Mouse (Mus musculus) cerebellum, adult 2 months (tissue): ENCODE results near the gene Erf. TPM values are rescaled to one million over a fixed set of nuclear protein-coding genes. Genes with fewer than 3 reads are reported as not detected.

ENCODE experiments used
- DNase-seq, 2 experiments: peaks; one replicate each; pipeline ENCODE4 v3.0.0; 2021
- H3K27ac ChIP-seq: fragments of 200-500 bp; 2 replicates; pipeline ENCODE4 v1.5.1; 2012; ENCODE audit warnings: low read length, control low read depth, inconsistent platforms; ENCODE audit not compliant: insufficient read depth
- H3K27me3 ChIP-seq: fragments of 200-500 bp; 2 replicates; pipeline ENCODE4 v1.6.1; 2012; ENCODE audit warnings: inconsistent platforms, mild to moderate bottlenecking, low read length, moderate library complexity; ENCODE audit not compliant: control insufficient read depth, insufficient read depth
- H3K4me1 ChIP-seq: fragments of 200-500 bp; 2 replicates; pipeline ENCODE4 v1.6.1; 2011; ENCODE audit warnings: low read length; ENCODE audit not compliant: control insufficient read depth, insufficient read depth
- H3K4me3 ChIP-seq: fragments of 200-500 bp; replicated peaks from 2 replicates; pipeline ENCODE3; 2011; ENCODE audit warnings: mild to moderate bottlenecking, low read depth, low read length, control low read depth; ENCODE audit not compliant: insufficient read depth
- CTCF ChIP-seq: fragments of 200-500 bp; IDR thresholded peaks from 2 replicates; pipeline ENCODE4 v1.5.1; 2011; ENCODE audit warnings: low read depth, mild to moderate bottlenecking, control low read depth, low read length, moderate library complexity, borderline replicate concordance; ENCODE audit not compliant: insufficient read depth
- POLR2A ChIP-seq: fragments of 200-500 bp; IDR thresholded peaks from 2 replicates; pipeline ENCODE4 v1.6.1; 2011; ENCODE audit warnings: low read length, control low read depth, borderline replicate concordance; ENCODE audit not compliant: insufficient read depth
- WGBS: fragments of 180-500 bp; shearing (Covaris S2); methylation state at CpG from one replicate; pipeline ENCODE4 v1.1.7; 2018; 5-methylcytosine and 5-hydroxymethylcytosine counted together
- polyA plus RNA-seq: library from polyadenylated mRNA; depleted of rRNA; stranded (reverse); fragments of >200 nt; gene quantifications from 2 replicates; pipeline ENCODE4 v1.2.3, GENCODE M21; 2012

The Erf gene
- polyA plus RNA-seq, 1 experiment = 14.3 TPM

DNA sequence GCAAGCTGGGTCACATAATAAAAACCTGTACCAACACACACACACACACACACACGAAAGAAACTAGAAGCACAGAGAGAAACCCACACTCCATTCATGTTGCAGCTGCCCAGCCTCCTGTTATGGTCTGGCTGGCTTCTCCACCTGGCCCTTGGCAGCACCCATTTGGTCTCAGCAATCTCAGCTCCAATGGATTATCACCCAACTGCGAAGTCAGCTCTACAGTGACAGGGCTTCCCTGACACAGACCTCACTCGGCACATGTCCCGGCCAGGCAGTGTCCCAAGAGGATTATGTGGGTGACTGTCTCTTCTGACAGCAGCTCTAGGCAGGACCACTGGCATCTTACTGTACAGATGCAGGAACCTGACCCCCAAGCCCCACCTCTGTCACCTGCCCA is 40.1 kb downstream of the Erf start:
- H3K4me3 ChIP-seq = no peak overlapping the region
- no peak for DNase-seq
- WGBS = 48% methylated on average over 4 of the region's 4 CpGs
- H3K27me3 ChIP-seq = no peaks in the 10 kb centered on the region
- no peak overlapping the region for H3K27ac ChIP-seq
- TF ChIP-seq POLR2A = no peak
- TF ChIP-seq CTCF = no peak
- no peaks in the 10 kb centered on the region; the same call in 1 of the 2 replicates for H3K4me1 ChIP-seq

DNA sequence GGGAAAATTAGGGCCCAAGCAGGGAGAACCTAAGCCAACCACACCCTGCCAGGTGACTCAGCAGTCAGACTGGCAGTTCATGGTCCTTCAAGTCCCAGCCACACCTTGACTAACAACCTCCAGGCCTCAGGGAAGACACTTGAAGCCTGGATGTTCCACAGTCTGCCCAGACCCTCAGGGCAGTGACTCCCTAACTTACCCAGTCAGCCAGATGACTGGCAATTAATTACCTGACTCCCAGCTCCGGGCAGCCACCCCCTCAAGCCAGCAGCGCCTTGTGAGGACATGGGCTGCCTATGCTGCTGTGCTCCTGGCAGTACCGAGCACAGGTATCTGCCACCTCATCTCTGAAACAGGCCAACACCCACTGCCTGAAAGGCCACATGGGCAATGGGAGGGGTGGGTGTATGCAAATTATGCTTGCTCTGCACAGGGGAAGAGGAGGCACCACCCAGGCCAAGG is 41.4 kb downstream of the Erf start:
- WGBS = 74% methylated on average over 3 of the region's 3 CpGs
- Histone ChIP-seq H3K4me1 (no peaks in the 10 kb centered on the region; the same call in 1 of the 2 replicates), H3K27me3 (no peaks in the 10 kb centered on the region), H3K4me3 (no peak overlapping the region), H3K27ac (no peak overlapping the region)
- no peak for DNase-seq
- no peak for TF ChIP-seq POLR2A
- TF ChIP-seq CTCF = no peak

DNA sequence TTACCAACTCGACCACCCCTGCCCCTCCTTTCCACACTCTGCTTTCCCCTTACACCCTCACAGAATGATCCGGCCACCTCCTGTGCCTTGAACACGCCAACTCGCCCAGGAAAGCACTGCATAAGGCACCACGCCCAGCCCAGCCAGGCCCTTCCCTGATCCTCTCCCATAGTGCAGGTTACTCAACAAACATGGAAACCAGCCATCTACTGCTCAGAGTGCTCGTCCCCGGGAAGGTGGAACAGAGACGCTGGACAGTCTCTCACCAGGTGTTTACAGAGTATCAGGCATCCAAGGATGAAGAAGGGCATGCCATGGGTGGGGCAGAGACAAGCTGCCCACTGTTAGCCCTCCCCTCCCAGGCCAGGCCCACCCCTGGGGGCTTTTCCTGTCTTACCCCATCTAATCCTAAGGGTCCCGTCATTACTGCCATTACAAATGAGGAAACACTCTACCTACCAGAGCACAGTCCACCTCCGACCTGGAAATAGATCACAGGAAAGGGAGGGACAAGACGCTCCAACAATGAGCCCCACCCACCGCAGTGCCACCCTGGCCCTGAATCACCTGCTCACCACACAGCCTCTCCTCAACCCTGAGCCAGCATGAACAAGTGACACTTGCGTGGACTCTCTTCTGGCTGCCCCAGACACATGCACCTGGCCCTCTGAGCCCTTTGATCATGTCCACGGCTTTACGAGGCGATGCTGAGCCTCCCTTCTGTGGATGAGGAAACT is 44.3 kb downstream of the Erf start:
- DNase-seq = peak; percentile 59 to 76
- TF ChIP-seq CTCF (no peak), POLR2A (no peak)
- 78% methylated on average over 16 of the region's 16 CpGs for WGBS

DNA sequence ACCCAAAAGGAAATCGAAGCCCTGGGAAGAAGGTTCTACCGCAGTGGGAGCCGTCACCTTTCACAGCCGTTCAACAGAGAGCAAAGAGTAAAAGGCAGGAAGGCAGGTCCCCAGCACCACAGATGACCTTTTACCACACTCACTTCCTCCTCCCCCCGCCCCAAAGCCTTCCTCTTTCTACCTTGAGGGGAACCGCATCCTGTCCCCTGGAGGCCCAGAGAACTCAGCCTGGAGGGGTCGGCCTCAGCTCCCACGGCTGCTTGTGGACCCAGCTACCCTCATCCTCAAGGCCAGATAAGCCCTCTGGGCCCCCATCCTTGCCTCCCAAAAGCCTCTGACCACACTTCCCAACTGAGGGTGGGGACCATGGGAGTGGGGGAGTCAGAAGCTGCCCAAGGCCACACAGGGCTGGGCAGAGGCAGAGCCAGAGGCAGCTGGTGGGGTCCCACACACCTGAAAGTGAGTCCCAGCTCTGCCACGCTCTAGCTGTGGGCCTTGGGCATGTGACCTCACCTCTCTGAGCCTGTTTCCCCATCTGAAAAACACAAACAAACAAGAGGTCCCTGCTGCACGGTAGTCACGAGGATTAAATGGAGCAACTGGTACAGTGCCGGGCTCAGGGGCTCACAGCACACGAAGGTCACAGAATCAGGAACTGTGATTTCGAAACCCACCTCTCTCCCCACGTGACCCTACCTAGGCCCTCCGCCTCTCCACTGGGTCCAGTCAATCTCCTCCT is 45.0 kb downstream of the Erf start:
- 86% methylated on average over 16 of the region's 16 CpGs for WGBS
- no peak for DNase-seq
- H3K4me3 ChIP-seq = no peak overlapping the region
- no peaks in the 10 kb centered on the region for H3K27me3 ChIP-seq
- no peaks in the 10 kb centered on the region; the same call in 1 of the 2 replicates for H3K4me1 ChIP-seq
- TF ChIP-seq POLR2A (no peak), CTCF (no peak)
- no peak overlapping the region for H3K27ac ChIP-seq

More for the DNA sequence above, 44.3 kb downstream of the Erf start:
- no peaks in the 10 kb centered on the region for H3K27me3 ChIP-seq
- no peak overlapping the region for H3K4me3 ChIP-seq
- no peaks in the 10 kb centered on the region; the same call in 1 of the 2 replicates for H3K4me1 ChIP-seq
- no peak overlapping the region for H3K27ac ChIP-seq

DNA sequence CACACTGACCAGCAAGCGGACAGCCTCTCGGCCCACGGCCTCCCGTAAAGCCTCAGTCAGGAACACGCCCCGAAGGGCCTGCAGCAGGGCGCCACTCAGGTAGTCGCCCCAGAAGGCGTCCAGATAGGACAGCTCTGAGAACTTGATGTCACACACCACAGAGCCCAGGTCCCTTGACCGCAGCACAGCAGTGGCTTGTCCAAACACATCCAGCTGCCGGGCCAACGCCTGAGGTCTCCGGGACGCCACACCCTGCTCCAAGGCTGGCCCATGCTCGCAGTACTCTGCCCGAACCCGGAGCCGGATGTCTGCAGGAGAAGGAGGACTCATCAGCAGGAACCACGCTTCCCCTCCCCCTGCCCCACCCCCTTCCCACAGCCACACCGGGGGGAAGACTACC is 46.9 kb downstream of the Erf start:
- no peak overlapping the region for H3K27ac ChIP-seq
- no peak overlapping the region for H3K4me3 ChIP-seq
- TF ChIP-seq CTCF = no peak
- TF ChIP-seq POLR2A = no peak
- 91% methylated on average over 20 of the region's 20 CpGs for WGBS
- H3K27me3 ChIP-seq = no peaks in the 10 kb centered on the region
- H3K4me1 ChIP-seq = no peaks in the 10 kb centered on the region; the same call in 1 of the 2 replicates
- DNase-seq = no peak

DNA sequence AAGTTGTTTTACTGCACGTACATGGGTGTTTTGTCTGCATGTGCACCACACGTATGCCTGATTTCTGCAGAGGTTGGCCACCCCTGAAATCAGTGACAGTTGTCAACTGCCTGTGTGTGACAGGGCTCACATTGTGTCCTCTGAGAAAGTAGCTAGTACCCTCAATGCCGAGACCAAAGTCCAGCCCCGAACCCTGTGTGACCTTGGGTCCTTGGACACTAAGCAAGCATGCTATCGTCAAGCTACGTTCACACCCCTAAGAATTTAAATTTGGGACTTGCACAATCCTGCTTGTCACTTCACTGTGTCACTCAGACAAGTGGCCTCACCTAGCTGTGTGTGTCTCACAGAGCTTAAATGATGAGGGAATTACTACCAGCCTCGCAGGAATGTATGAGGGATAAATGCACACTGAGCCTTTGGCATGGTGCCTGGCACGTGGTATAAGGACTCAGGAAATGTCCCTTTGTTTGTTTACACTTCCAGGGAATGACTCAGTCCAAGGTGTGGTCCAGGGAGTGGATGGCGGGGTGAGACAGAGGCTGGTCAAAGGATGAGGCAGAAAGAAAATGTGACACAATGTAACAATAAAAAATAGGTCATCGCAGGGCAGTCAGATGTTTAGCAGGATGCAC is 53.1 kb downstream of the Erf start:
- TF ChIP-seq CTCF (no peak), POLR2A (no peak)
- H3K4me1 ChIP-seq = peaks cover 7% of the 10 kb centered on the region; the same call in 1 of the 2 replicates
- H3K4me3 ChIP-seq = no peak overlapping the region
- no peaks in the 10 kb centered on the region for H3K27me3 ChIP-seq
- 56% methylated on average over 10 of the region's 10 CpGs for WGBS
- no peak for DNase-seq
- H3K27ac ChIP-seq = no peak overlapping the region

GRCm38 (mm10) chr7:25196107-25196506 is 54.5 kb downstream of the Erf start:
- no peak overlapping the region for H3K27ac ChIP-seq
- TF ChIP-seq CTCF (no peak), POLR2A (no peak)
- WGBS = 79% methylated on average over 9 of the region's 9 CpGs
- no peak overlapping the region for H3K4me3 ChIP-seq
- no peaks in the 10 kb centered on the region for H3K27me3 ChIP-seq
- H3K4me1 ChIP-seq = peaks cover 7% of the 10 kb centered on the region; the same call in 1 of the 2 replicates
- DNase-seq = no peak
